Mouse (Mus musculus) gastrocnemius, adult 8-10 months (tissue): ENCODE results near the gene Nmrk2. TPM values are rescaled to one million over a fixed set of nuclear protein-coding genes. Genes with fewer than 3 reads are reported as not detected.
"Not testable (repeated sequence)": the region's sequence is repeated elsewhere in the genome, so short reads cannot be mapped to it uniquely, and the experiment has no call there.

Experiments
- DNase-seq, 2 experiments: peaks; one replicate each; pipeline ENCODE4 v3.0.0; 2022; ENCODE audit warnings: low spot score in 2 of 2
- total RNA-seq, 4 experiments: library from RNA; stranded (reverse); gene quantifications; 2 replicates each; pipeline ENCODE4 v1.2.4; 2022

The Nmrk2 gene
- total RNA-seq, 4 experiments from 2014 or later = 15.3 to 106 (median 44.7) TPM

- DNase-seq = no peak
Measured at GRCm38 (mm10) chr10:81187161-81187560, 14.7 kb downstream of the Nmrk2 start.

GRCm38 (mm10) chr10:81184765-81185164 lies 17.1 kb downstream of the Nmrk2 start:
- no peak for DNase-seq

- DNase-seq = no peak
Measured at GRCm38 (mm10) chr10:81183805-81184204, 18.0 kb downstream of the Nmrk2 start, which contains the start of gene 4930442H23Rik. TSS of gene 4930442H23Rik (minus strand) at chr10:81183849.

- DNase-seq = peak; percentile 94 to 96
Measured at GRCm38 (mm10) chr10:81182336-81183333, 19.2 kb downstream of the Nmrk2 start, which contains the start of gene Dapk3. TSS of gene Dapk3 (plus strand) at chr10:81183005.

GRCm38 (mm10) chr10:81181860-81182259 lies 20.0 kb downstream of the Nmrk2 start:
- DNase-seq = not testable (repeated sequence)

GRCm38 (mm10) chr10:81180946-81181345 lies 20.9 kb downstream of the Nmrk2 start:
- DNase-seq = no peak

- DNase-seq = no peak
Measured at GRCm38 (mm10) chr10:81179451-81180342, 22.2 kb downstream of the Nmrk2 start.

GRCm38 (mm10) chr10:81178927-81179326 lies 22.9 kb downstream of the Nmrk2 start:
- DNase-seq = no peak

- DNase-seq = no peak
Measured at GRCm38 (mm10) chr10:81177958-81178712, 23.7 kb downstream of the Nmrk2 start.

- DNase-seq = no peak
Measured at GRCm38 (mm10) chr10:81177491-81177925, 24.3 kb downstream of the Nmrk2 start.

- peak; percentile 99 for DNase-seq
Measured at GRCm38 (mm10) chr10:81176466-81177271, 25.2 kb downstream of the Nmrk2 start, which contains the start of gene Eef2. TSS of gene Eef2 (plus strand) at chr10:81176631.

GRCm38 (mm10) chr10:81175936-81176465 lies 25.9 kb downstream of the Nmrk2 start:
- no peak for DNase-seq

- not testable (repeated sequence) for DNase-seq
Measured at GRCm38 (mm10) chr10:81175345-81175701, 26.5 kb downstream of the Nmrk2 start.

GRCm38 (mm10) chr10:81174617-81175344 lies 27.1 kb downstream of the Nmrk2 start:
- peak in 1 of 2 experiments; percentile 79 for DNase-seq

GRCm38 (mm10) chr10:81173132-81173531 lies 28.7 kb downstream of the Nmrk2 start:
- DNase-seq = peak in 1 of 2 experiments; percentile 72

GRCm38 (mm10) chr10:81169411-81169900 lies 32.4 kb downstream of the Nmrk2 start:
- DNase-seq = not testable (repeated sequence)

GRCm38 (mm10) chr10:81168521-81169244 lies 33.2 kb downstream of the Nmrk2 start:
- peak; percentile 75 to 80 for DNase-seq

- no peak for DNase-seq
Measured at GRCm38 (mm10) chr10:81168087-81168431, 33.8 kb downstream of the Nmrk2 start.
